Mouse (Mus musculus): ENCODE data around the gene Lnx1.

Lnx1 gene

GRCm38 (mm10) chr5:74612713-74613112 lies 90.0 kb downstream of the Lnx1 start:
- no peak for DNase-seq (ENCODE audit: extremely low read depth, low read depth, low spot score)

DNA sequence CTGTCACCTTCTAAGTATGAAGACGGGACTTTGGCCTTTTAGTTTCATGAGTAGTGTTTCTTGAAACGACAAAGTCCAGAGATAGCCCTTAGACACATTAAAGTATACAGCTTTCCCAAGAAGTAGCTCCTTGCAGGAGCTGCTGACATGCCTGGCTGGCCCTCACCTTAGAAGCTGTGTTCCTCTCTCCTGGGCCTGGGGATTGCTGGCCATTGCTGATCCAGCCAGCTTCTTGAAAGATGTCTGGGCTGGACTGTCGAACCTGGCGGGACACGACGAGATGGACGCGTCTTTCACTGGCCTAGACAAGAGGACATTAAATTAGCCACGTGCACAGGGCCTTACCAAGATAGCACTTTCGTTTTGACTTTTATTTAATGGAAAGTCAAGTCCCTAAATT lies 92.2 kb downstream of the Lnx1 start:
- DNase-seq (ENCODE audit: extremely low read depth, low read depth, low spot score) = no peak

DNA sequence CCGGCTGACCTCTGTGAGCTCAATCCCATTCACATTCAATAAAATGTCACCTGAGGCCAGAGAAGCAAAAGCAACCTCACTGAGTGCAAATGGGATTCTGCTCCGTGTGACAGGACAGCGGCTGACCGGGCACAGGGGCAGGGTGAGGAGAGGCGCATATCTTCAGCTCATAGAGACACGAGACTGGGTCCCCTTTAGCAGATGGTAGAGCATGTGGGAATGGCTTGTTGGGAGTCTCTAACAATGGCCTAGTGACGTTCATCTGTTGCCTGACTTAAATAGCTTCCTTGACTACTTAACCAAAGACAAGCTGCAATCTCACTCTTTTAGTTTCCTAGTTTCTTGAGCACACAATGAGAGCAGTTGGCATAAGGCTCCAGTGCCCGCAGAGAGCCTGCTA lies 96.5 kb downstream of the Lnx1 start:
- DNase-seq (ENCODE audit: extremely low read depth, low read depth, low spot score) = no peak

GRCm38 (mm10) chr5:74603306-74603705 lies 99.4 kb downstream of the Lnx1 start:
- no peak for DNase-seq (ENCODE audit: extremely low read depth, low read depth, low spot score)

GRCm38 (mm10) chr5:74602371-74602770 lies 100.3 kb downstream of the Lnx1 start:
- DNase-seq (ENCODE audit: extremely low read depth, low read depth, low spot score) = no peak

GRCm38 (mm10) chr5:74601965-74602364 lies 100.7 kb downstream of the Lnx1 start:
- no peak for DNase-seq (ENCODE audit: extremely low read depth, low read depth, low spot score)

GRCm38 (mm10) chr5:74601171-74601570 lies 101.5 kb downstream of the Lnx1 start:
- DNase-seq (ENCODE audit: extremely low read depth, low read depth, low spot score) = no peak

GRCm38 (mm10) chr5:74600010-74600409 lies 102.7 kb downstream of the Lnx1 start:
- DNase-seq (ENCODE audit: extremely low read depth, low read depth, low spot score) = no peak

- no peak for DNase-seq (ENCODE audit: extremely low read depth, low read depth, low spot score)
Measured at GRCm38 (mm10) chr5:74593147-74593546, 109.6 kb downstream of the Lnx1 start.

DNA sequence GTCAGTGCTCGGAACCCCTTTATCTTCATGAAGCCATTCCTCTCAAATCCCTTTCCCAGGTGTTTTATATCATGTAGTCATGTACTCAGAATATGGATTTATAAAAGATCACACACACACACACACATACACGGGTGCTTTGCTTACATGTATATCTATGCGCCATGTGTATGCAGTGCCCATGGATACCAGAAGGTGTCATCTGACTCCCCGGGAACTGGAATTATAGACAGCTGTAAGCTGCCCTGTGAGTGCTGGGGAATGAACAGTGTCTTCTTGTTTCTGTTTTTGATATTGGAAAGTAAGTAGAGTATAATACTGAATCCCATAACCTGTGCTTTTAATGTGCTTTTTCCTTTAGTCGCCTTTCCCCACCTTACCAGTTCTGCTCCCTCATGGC lies 111.3 kb downstream of the Lnx1 start:
- DNase-seq (ENCODE audit: extremely low read depth, low read depth, low spot score) = no peak

- no peak for DNase-seq (ENCODE audit: extremely low read depth, low read depth, low spot score)
Measured at GRCm38 (mm10) chr5:74589133-74589532, 113.6 kb downstream of the Lnx1 start.

GRCm38 (mm10) chr5:74571767-74572166 lies 130.9 kb downstream of the Lnx1 start:
- DNase-seq (ENCODE audit: extremely low read depth, low read depth, low spot score) = no peak

DNA sequence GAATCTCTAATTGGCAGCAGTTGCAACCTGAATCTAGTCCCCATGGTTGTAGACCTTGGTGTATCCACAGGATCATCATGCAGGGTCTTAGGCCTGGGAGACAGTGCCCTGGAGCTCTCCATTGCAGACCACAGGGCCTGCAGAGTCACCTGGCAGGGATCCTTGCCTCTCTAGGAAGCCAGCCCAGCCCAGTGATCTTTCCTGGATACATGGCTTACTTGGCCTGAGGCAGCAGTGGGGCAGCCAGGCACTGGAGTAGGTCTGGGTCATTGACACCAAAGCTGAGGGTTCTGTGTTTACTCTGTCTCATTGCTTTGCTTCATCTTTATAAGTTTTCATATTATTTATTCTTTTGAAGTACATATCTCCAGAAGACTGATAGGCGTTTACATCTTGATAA lies 141.6 kb downstream of the Lnx1 start:
- DNase-seq (ENCODE audit: extremely low read depth, low read depth, low spot score) = no peak

DNA sequence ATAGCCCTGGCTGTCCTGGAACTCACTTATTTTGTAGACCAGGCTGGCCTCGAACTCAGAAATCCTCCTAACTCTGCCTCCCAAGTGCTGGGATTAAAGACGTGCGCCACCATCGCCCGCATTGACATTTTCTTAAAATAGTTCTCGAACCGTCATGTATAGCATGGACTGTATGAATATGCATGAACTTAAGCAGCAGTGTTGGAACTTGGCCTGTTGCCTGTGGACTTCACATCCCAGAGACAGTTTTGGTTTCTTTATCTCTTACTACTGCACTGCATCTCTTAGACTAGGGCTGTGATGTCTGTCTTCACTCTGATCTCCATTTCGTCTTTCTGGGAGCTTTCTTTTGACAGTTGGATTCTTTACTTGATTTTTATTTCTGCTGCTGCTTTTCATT lies 153.1 kb downstream of the Lnx1 start:
- no peak for DNase-seq (ENCODE audit: extremely low read depth, low read depth, low spot score)

GRCm38 (mm10) chr5:74545606-74546005 lies 157.1 kb downstream of the Lnx1 start:
- no peak for DNase-seq (ENCODE audit: extremely low read depth, low read depth, low spot score)
